Mouse (Mus musculus): ENCODE measurements around the gene Naaladl1. TPM values are rescaled to one million over a fixed set of nuclear protein-coding genes. Genes with fewer than 3 reads are reported as not detected.
"Not testable (repeated sequence)": the region's sequence is repeated elsewhere in the genome, so short reads cannot be mapped to it uniquely, and the experiment has no call there.

Gene Naaladl1
- polyA plus RNA-seq, 1 experiment from 2014 or later: 3.9 TPM

GRCm38 (mm10) chr19:6133197-6133596 lies 27.6 kb downstream of the Naaladl1 start:
- 42% methylated on average over 1 of the region's 1 CpGs for WGBS
- H3K4me3 ChIP-seq (ENCODE audit: low read length); ATAC-seq (replicated peaks; ENCODE audit: extremely low read depth, insufficient read depth, low FRiP score); H3K27ac ChIP-seq (ENCODE audit: low read length); H3K9me3 ChIP-seq (replicated peaks; ENCODE audit: control insufficient read depth, low read length); H3K4me1 ChIP-seq (ENCODE audit: control insufficient read depth, insufficient read depth, low read length); H3K27me3 ChIP-seq (ENCODE audit: control insufficient read depth, insufficient read depth, low read length); H3K4me2 ChIP-seq (ENCODE audit: low read depth, low read length); H3K9ac ChIP-seq (ENCODE audit: low read length); H3K36me3 ChIP-seq (ENCODE audit: control insufficient read depth, insufficient read depth): not testable (repeated sequence)

- 77% methylated on average over 3 of the region's 3 CpGs for WGBS
- Histone ChIP-seq H3K9ac (ENCODE audit: low read length) (no peak overlapping the region), H3K36me3 (ENCODE audit: control insufficient read depth, insufficient read depth) (no peaks in the 10 kb centered on the region), H3K9me3 (replicated peaks; ENCODE audit: control insufficient read depth, low read length) (no peaks in the 10 kb centered on the region), H3K27me3 (ENCODE audit: control insufficient read depth, insufficient read depth, low read length) (no peaks in the 10 kb centered on the region), H3K27ac (ENCODE audit: low read length) (no peak overlapping the region), H3K4me3 (ENCODE audit: low read length) (no peak overlapping the region), H3K4me2 (ENCODE audit: low read depth, low read length) (no peak overlapping the region), H3K4me1 (ENCODE audit: control insufficient read depth, insufficient read depth, low read length) (peaks cover 6% of the 10 kb centered on the region; the same call in 1 of the 2 replicates)
- no peak for ATAC-seq (replicated peaks; ENCODE audit: extremely low read depth, insufficient read depth, low FRiP score)
Observed at GRCm38 (mm10) chr19:6136397-6136796, 30.8 kb downstream of the Naaladl1 start.

GRCm38 (mm10) chr19:6139701-6140100 lies 34.1 kb downstream of the Naaladl1 start:
- H3K27ac ChIP-seq (ENCODE audit: low read length): no peak overlapping the region
- H3K9ac ChIP-seq (ENCODE audit: low read length): no peak overlapping the region; the same call in 1 of the 2 replicates
- no peaks in the 10 kb centered on the region for H3K27me3 ChIP-seq (ENCODE audit: control insufficient read depth, insufficient read depth, low read length)
- no peak overlapping the region for H3K4me3 ChIP-seq (ENCODE audit: low read length)
- peaks cover 6% of the 10 kb centered on the region; the same call in 1 of the 2 replicates for H3K4me1 ChIP-seq (ENCODE audit: control insufficient read depth, insufficient read depth, low read length)
- no peaks in the 10 kb centered on the region for H3K36me3 ChIP-seq (ENCODE audit: control insufficient read depth, insufficient read depth)
- H3K4me2 ChIP-seq (ENCODE audit: low read depth, low read length): peak overlapping the region; percentile 89
- ATAC-seq (replicated peaks; ENCODE audit: extremely low read depth, insufficient read depth, low FRiP score): no peak
- H3K9me3 ChIP-seq (replicated peaks; ENCODE audit: control insufficient read depth, low read length): 0 out of 2 replicates have a peak, but pooled peaks cover 3% of the 10 kb centered on the region
- 93% methylated on average over 6 of the region's 6 CpGs for WGBS

DNA sequence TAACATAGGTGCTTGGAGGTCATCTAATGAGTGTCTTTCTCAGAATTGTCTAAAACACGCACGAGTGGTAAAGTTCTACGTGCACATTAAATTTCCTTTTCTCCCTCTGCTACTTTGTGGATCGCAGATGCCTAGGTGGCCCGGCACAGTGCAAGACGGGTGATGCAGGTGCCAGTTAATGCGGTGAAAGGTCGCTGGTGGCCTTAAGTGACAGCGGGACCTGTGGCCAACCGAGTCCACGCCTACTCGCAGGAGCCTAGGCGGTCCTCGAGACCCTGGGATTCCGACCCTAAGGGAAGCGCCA lies 34.7 kb downstream of the Naaladl1 start:
- no peaks in the 10 kb centered on the region for H3K36me3 ChIP-seq (ENCODE audit: control insufficient read depth, insufficient read depth)
- H3K4me1 ChIP-seq (ENCODE audit: control insufficient read depth, insufficient read depth, low read length): peaks cover 6% of the 10 kb centered on the region; the same call in 1 of the 2 replicates
- WGBS: 6% methylated on average over 16 of the region's 16 CpGs
- H3K4me2 ChIP-seq (ENCODE audit: low read depth, low read length): peak overlapping the region; percentile 89
- ATAC-seq (replicated peaks; ENCODE audit: extremely low read depth, insufficient read depth, low FRiP score): no peak
- H3K4me3 ChIP-seq (ENCODE audit: low read length): peak overlapping the region; percentile 76
- 0 out of 2 replicates have a peak, but pooled peaks cover 3% of the 10 kb centered on the region for H3K9me3 ChIP-seq (replicated peaks; ENCODE audit: control insufficient read depth, low read length)
- H3K27ac ChIP-seq (ENCODE audit: low read length): peak overlapping the region; percentile 85
- H3K27me3 ChIP-seq (ENCODE audit: control insufficient read depth, insufficient read depth, low read length): no peaks in the 10 kb centered on the region
- peak overlapping the region; percentile 86 for H3K9ac ChIP-seq (ENCODE audit: low read length)

DNA sequence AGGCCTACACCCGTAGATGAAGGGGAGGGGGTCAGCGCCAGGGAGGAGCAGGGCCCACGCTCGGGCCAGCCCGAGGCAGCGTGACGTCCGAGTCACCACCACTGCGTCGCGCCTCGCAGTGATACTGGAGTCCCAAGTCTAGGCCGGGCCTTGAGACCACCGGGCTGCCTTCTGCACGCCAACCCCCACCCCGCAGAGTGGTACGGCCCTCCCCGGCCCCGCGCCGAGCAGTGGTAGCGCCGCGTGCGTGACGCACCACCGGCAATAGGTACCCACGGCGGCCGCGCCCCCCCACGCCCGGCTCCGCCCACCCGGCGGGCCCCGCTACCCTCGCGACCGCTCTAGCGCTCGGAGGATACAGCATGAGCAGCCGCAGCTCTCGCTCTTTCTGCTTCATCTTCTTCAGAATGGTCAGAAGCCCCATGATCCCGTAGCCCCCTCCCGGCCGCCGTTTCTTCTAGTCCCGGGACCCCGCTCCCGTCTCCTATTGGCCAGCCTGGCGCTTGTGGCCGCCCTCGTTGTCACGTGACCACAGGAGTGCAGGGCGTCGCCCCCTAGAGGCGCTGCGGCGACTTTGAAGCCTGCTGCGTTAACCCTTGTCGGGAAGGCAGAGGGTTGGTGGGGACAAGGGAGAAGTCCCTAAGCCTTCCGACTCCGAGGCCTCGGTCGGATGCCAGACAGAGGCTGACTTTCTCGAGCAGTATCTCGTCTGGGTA lies 35.3 kb downstream of the Naaladl1 start, which contains the start of gene Batf2:
Gene Batf2, plus strand, starts transcription at position 306 of the 716 bp plus-strand sequence.
- Histone ChIP-seq H3K4me2 (ENCODE audit: low read depth, low read length) (peak within 1 kb of the TSS; percentile 89), H3K36me3 (ENCODE audit: control insufficient read depth, insufficient read depth) (no peaks in the 10 kb centered on the region), H3K4me3 (ENCODE audit: low read length) (peak within 1 kb of the TSS; percentile 76), H3K27ac (ENCODE audit: low read length) (peak within 1 kb of the TSS; percentile 85), H3K4me1 (ENCODE audit: control insufficient read depth, insufficient read depth, low read length) (peaks cover 6% of the 10 kb centered on the region; the same call in 1 of the 2 replicates), H3K9ac (ENCODE audit: low read length) (peak within 1 kb of the TSS; percentile 86), H3K9me3 (replicated peaks; ENCODE audit: control insufficient read depth, low read length) (0 out of 2 replicates have a peak, but pooled peaks cover 3% of the 10 kb centered on the region), H3K27me3 (ENCODE audit: control insufficient read depth, insufficient read depth, low read length) (no peaks in the 10 kb centered on the region)
- under 1% methylated on average over 66 of the region's 68 CpGs for WGBS
- peak; percentile 93 for ATAC-seq (replicated peaks; ENCODE audit: extremely low read depth, insufficient read depth, low FRiP score)

DNA sequence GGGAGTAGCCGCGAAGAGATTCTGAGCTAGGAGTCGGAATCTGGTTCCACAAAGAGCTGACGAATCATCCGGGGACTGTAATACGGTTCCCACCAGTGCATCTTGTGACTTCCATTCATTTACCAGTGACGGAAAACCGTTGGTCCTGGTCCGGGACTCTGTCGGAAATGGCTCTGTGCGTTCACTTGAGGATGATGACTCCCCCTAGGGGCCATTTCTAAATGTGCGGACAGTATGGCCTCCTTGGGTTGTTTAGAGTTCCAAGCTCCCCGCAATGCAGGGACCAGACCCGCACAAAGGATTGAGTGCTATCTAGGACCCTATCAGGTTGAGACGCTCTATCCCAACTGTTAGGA lies 35.8 kb downstream of the Naaladl1 start, which contains the start of gene Arl2:
Gene Arl2, minus strand, starts transcription at position 155 of the 356 bp plus-strand sequence.
- Histone ChIP-seq H3K9ac (ENCODE audit: low read length) (peak within 1 kb of the TSS; percentile 86), H3K4me3 (ENCODE audit: low read length) (peak within 1 kb of the TSS; percentile 76), H3K36me3 (ENCODE audit: control insufficient read depth, insufficient read depth) (no peaks in the 10 kb centered on the region), H3K4me1 (ENCODE audit: control insufficient read depth, insufficient read depth, low read length) (peaks cover 6% of the 10 kb centered on the region; the same call in 1 of the 2 replicates), H3K27ac (ENCODE audit: low read length) (peak within 1 kb of the TSS; percentile 85), H3K27me3 (ENCODE audit: control insufficient read depth, insufficient read depth, low read length) (no peaks in the 10 kb centered on the region), H3K4me2 (ENCODE audit: low read depth, low read length) (peak within 1 kb of the TSS; percentile 89), H3K9me3 (replicated peaks; ENCODE audit: control insufficient read depth, low read length) (0 out of 2 replicates have a peak, but pooled peaks cover 3% of the 10 kb centered on the region)
- under 1% methylated on average over 15 of the region's 15 CpGs for WGBS
- ATAC-seq (replicated peaks; ENCODE audit: extremely low read depth, insufficient read depth, low FRiP score): peak; percentile 53

DNA sequence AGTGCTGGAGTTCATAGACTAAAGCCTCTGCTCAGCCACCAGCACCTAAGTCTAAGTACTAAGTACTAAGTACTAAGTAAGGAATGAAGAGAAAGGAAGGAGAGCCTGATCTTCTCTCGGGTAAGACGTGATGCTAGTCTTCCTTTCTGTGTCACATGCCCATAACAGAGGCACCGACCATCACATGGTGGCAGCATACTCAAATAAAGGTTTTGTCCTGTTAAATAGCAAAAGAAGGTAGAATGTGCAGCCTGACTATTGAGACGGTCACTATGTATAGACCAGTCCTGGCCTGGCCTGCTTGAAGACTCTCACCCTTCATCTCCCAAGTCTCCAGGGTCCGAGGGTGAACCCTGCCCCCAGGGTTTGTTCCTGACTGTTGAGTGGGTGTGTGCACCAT lies 39.3 kb downstream of the Naaladl1 start:
- Histone ChIP-seq H3K27ac (ENCODE audit: low read length) (no peak overlapping the region), H3K4me3 (ENCODE audit: low read length) (no peak overlapping the region), H3K27me3 (ENCODE audit: control insufficient read depth, insufficient read depth, low read length) (no peaks in the 10 kb centered on the region), H3K36me3 (ENCODE audit: control insufficient read depth, insufficient read depth) (no peaks in the 10 kb centered on the region), H3K4me1 (ENCODE audit: control insufficient read depth, insufficient read depth, low read length) (peaks cover 5% of the 10 kb centered on the region; the same call in 1 of the 2 replicates), H3K4me2 (ENCODE audit: low read depth, low read length) (no peak overlapping the region), H3K9ac (ENCODE audit: low read length) (no peak overlapping the region), H3K9me3 (replicated peaks; ENCODE audit: control insufficient read depth, low read length) (0 out of 2 replicates have a peak, but pooled peaks cover 3% of the 10 kb centered on the region)
- WGBS: 61% methylated on average over 5 of the region's 5 CpGs
- ATAC-seq (replicated peaks; ENCODE audit: extremely low read depth, insufficient read depth, low FRiP score): no peak

DNA sequence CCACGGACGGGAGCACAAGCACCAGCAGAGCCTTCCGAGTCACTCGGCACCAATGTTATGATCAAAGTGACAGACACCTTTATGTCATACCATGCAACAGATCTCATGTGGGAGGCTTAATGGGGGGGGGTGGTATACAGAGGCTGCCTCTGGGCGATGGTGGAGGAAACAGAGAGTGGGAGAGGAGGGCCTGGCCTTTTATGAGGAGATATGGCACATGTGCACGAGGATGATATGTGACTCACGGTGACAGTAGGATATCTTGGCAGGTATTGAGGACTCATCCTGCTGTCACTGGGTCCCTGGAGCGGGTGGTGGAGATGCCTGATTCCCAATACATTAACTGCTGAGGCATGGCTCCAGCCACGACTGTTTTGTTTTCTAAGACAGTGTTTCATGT lies 49.6 kb downstream of the Naaladl1 start:
- WGBS: 76% methylated on average over 9 of the region's 9 CpGs
- H3K27me3 ChIP-seq (ENCODE audit: control insufficient read depth, insufficient read depth, low read length): no peaks in the 10 kb centered on the region
- H3K9ac ChIP-seq (ENCODE audit: low read length): no peak overlapping the region
- H3K36me3 ChIP-seq (ENCODE audit: control insufficient read depth, insufficient read depth): no peaks in the 10 kb centered on the region
- H3K4me2 ChIP-seq (ENCODE audit: low read depth, low read length): no peak overlapping the region
- H3K27ac ChIP-seq (ENCODE audit: low read length): no peak overlapping the region
- H3K4me1 ChIP-seq (ENCODE audit: control insufficient read depth, insufficient read depth, low read length): no peaks in the 10 kb centered on the region
- no peak for ATAC-seq (replicated peaks; ENCODE audit: extremely low read depth, insufficient read depth, low FRiP score)
- H3K4me3 ChIP-seq (ENCODE audit: low read length): no peak overlapping the region
- H3K9me3 ChIP-seq (replicated peaks; ENCODE audit: control insufficient read depth, low read length): no peaks in the 10 kb centered on the region

DNA sequence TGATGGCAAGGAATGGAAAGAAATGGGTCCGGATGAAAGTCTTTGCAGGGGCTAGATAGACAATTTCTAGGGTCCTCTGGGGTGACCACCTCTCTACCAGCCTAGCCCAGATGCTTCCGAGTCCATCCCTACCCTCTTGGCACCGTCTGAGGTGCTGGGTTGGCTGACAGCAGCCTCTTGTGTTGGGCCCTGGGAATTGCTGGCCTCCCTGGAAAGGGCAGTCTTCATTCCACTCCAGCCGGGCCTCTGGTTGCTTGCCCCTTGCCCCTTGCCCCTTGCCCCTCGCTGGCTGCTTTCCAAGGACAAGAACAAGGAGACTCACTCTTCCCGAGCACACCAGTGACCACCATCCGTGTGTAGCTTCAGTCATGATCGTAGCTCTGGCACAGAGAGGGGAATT lies 50.8 kb downstream of the Naaladl1 start:
- Histone ChIP-seq H3K27me3 (ENCODE audit: control insufficient read depth, insufficient read depth, low read length) (no peaks in the 10 kb centered on the region), H3K9ac (ENCODE audit: low read length) (no peak overlapping the region), H3K36me3 (ENCODE audit: control insufficient read depth, insufficient read depth) (no peaks in the 10 kb centered on the region), H3K9me3 (replicated peaks; ENCODE audit: control insufficient read depth, low read length) (no peaks in the 10 kb centered on the region), H3K4me1 (ENCODE audit: control insufficient read depth, insufficient read depth, low read length) (no peaks in the 10 kb centered on the region), H3K4me2 (ENCODE audit: low read depth, low read length) (no peak overlapping the region), H3K27ac (ENCODE audit: low read length) (no peak overlapping the region), H3K4me3 (ENCODE audit: low read length) (no peak overlapping the region)
- WGBS: 58% methylated on average over 8 of the region's 8 CpGs
- ATAC-seq (replicated peaks; ENCODE audit: extremely low read depth, insufficient read depth, low FRiP score): no peak
